Mouse (Mus musculus): Measurements from ENCODE around the gene Ints1.
A peak's percentile ranks its signal among the peaks of the same experiment; 100 is the strongest.

Gene Ints1

GRCm38 (mm10) chr5:139801231-139801630 is 25.8 kb upstream of the Ints1 start:
- no peak for DNase-seq (ENCODE audit: low read depth, low spot score)

GRCm38 (mm10) chr5:139799801-139800590 is 24.5 kb upstream of the Ints1 start:
- DNase-seq (ENCODE audit: low read depth, low spot score): no peak

- no peak for DNase-seq (ENCODE audit: low read depth, low spot score)
Observed at GRCm38 (mm10) chr5:139799041-139799440, 23.6 kb upstream of the Ints1 start.

- no peak for DNase-seq (ENCODE audit: low read depth, low spot score)
Observed at GRCm38 (mm10) chr5:139798168-139798900, 22.9 kb upstream of the Ints1 start.

GRCm38 (mm10) chr5:139797473-139798167 is 22.1 kb upstream of the Ints1 start:
- no peak for DNase-seq (ENCODE audit: low read depth, low spot score)

GRCm38 (mm10) chr5:139796900-139797299 is 21.4 kb upstream of the Ints1 start:
- DNase-seq (ENCODE audit: low read depth, low spot score): no peak

- DNase-seq (ENCODE audit: low read depth, low spot score): no peak
Observed at GRCm38 (mm10) chr5:139796001-139796620, 20.6 kb upstream of the Ints1 start.

- no peak for DNase-seq (ENCODE audit: low read depth, low spot score)
Observed at GRCm38 (mm10) chr5:139794938-139795337, 19.5 kb upstream of the Ints1 start.

GRCm38 (mm10) chr5:139794137-139794536 is 18.7 kb upstream of the Ints1 start:
- DNase-seq (ENCODE audit: low read depth, low spot score): no peak

GRCm38 (mm10) chr5:139793338-139794089 is 18.0 kb upstream of the Ints1 start:
- DNase-seq (ENCODE audit: low read depth, low spot score): no peak

GRCm38 (mm10) chr5:139792966-139793337 is 17.5 kb upstream of the Ints1 start:
- DNase-seq (ENCODE audit: low read depth, low spot score): no peak

GRCm38 (mm10) chr5:139792159-139792775 is 16.8 kb upstream of the Ints1 start:
- DNase-seq (ENCODE audit: low read depth, low spot score): no peak

- peak; percentile 97 for DNase-seq (ENCODE audit: low read depth, low spot score)
Observed at GRCm38 (mm10) chr5:139791227-139792158, 16.0 kb upstream of the Ints1 start, which contains the start of gene Mafk. Gene Mafk, plus strand, starts transcription at chr5:139791513.

- DNase-seq (ENCODE audit: low read depth, low spot score): no peak
Observed at GRCm38 (mm10) chr5:139789466-139789865, 14.0 kb upstream of the Ints1 start.

GRCm38 (mm10) chr5:139781406-139781805 is 5.9 kb upstream of the Ints1 start:
- DNase-seq (ENCODE audit: low read depth, low spot score): no peak

GRCm38 (mm10) chr5:139776966-139777365 is 1.5 kb upstream of the Ints1 start:
- DNase-seq (ENCODE audit: low read depth, low spot score): no peak

GRCm38 (mm10) chr5:139768216-139768615 is 7.3 kb downstream of the Ints1 start:
- no peak for DNase-seq (ENCODE audit: low read depth, low spot score)

GRCm38 (mm10) chr5:139764296-139764695 is 11.2 kb downstream of the Ints1 start:
- DNase-seq (ENCODE audit: low read depth, low spot score): no peak

- no peak for DNase-seq (ENCODE audit: low read depth, low spot score)
Observed at GRCm38 (mm10) chr5:139758096-139758495, 17.4 kb downstream of the Ints1 start.

GRCm38 (mm10) chr5:139756586-139756985 is 18.9 kb downstream of the Ints1 start:
- no peak for DNase-seq (ENCODE audit: low read depth, low spot score)

Measured in c-Kit-negative CD71-positive TER-119-positive erythroid progenitor cells, embryonic 14.5 days (primary cell).